Mouse (Mus musculus) CH12.LX (cell line): ENCODE measurements around the gene Pafah1b2. TPM values are rescaled to one million over a fixed set of nuclear protein-coding genes. Genes with fewer than 3 reads are reported as not detected.

Experiments
- DNase-seq: peaks from one replicate; pipeline ENCODE4 v3.0.0-alpha.2; 2013; ENCODE audit errors: extremely low read depth
- H3K27ac ChIP-seq: 2 replicates; pipeline ENCODE4 v1.5.1; 2012; ENCODE audit warnings: low read depth, mild to moderate bottlenecking, control low read depth, moderate library complexity; ENCODE audit not compliant: insufficient read depth
- H3K27me3 ChIP-seq: replicated peaks from 2 replicates; pipeline ENCODE3; 2012; ENCODE audit warnings: inconsistent platforms
- H3K36me3 ChIP-seq, 2 experiments: replicated peaks in 1 of 2; 2 replicates each; pipeline versions ENCODE3 to v1.6.1; 2012; ENCODE audit warnings: inconsistent platforms in 1 of 2, low read length in 1 of 2, mild to moderate bottlenecking in 1 of 2, mixed read lengths in 1 of 2, moderate library complexity in 1 of 2; ENCODE audit not compliant: control insufficient read depth in 1 of 2, insufficient read depth in 1 of 2
- H3K4me1 ChIP-seq, 2 experiments: 2 replicates each; pipeline ENCODE4 v1.6.1; 2012; ENCODE audit warnings: inconsistent platforms in 1 of 2, moderate library complexity in 1 of 2; ENCODE audit not compliant: insufficient read depth in 2 of 2, control insufficient read depth in 1 of 2
- H3K4me2 ChIP-seq: 2 replicates; pipeline ENCODE4 v1.6.1; 2012; ENCODE audit warnings: low read depth, mild to moderate bottlenecking, control low read depth; ENCODE audit not compliant: poor library complexity, insufficient read depth, severe bottlenecking
- H3K4me3 ChIP-seq, 3 experiments: fragments of 150-350 bp in 1 of 3; sonication (generic) in 1 of 3; replicated peaks in 1 of 3; 2 replicates each; pipeline versions ENCODE3 to v1.5.1; 2011 to 2012; ENCODE audit warnings: low read depth in 2 of 3, low read length in 2 of 3, mild to moderate bottlenecking in 2 of 3, moderate library complexity in 2 of 3, control low read depth in 1 of 3, improper control_type of control experiment in 1 of 3, inconsistent platforms in 1 of 3, mixed read lengths in 1 of 3; ENCODE audit not compliant: poor library complexity in 1 of 3
- H3K79me2 ChIP-seq: replicated peaks from 2 replicates; pipeline ENCODE4 v1.6.1; 2012; ENCODE audit warnings: mild to moderate bottlenecking, moderate library complexity; ENCODE audit not compliant: control insufficient read depth, poor library complexity, insufficient read depth, severe bottlenecking; ENCODE audit errors: extremely low read depth
- H3K9ac ChIP-seq: 2 replicates; pipeline ENCODE4 v1.6.1; 2012; ENCODE audit warnings: low read depth, mild to moderate bottlenecking, control low read depth, moderate library complexity; ENCODE audit not compliant: insufficient read depth
- H3K9me3 ChIP-seq: replicated peaks from 2 replicates; pipeline ENCODE3; 2012; ENCODE audit warnings: low read length, inconsistent platforms, mixed read lengths
- CTCF ChIP-seq, 2 experiments: IDR thresholded peaks in 1 of 2; conservative IDR thresholded peaks in 1 of 2; 2 replicates each; pipeline ENCODE4 v1.5.1; 2011 to 2012; ENCODE audit warnings: low read depth in 2 of 2, low read length in 2 of 2, improper control_type of control experiment in 1 of 2, inconsistent platforms in 1 of 2, mild to moderate bottlenecking in 1 of 2, moderate library complexity in 1 of 2
- E2F4 ChIP-seq: IDR thresholded peaks from 2 replicates; pipeline ENCODE4 v1.6.1; 2011; ENCODE audit warnings: low read depth, low read length, improper control_type of control experiment; ENCODE audit not compliant: insufficient replicate concordance
- EP300 ChIP-seq: IDR thresholded peaks from 2 replicates; pipeline ENCODE4 v1.6.1; 2011; ENCODE audit warnings: low read length, improper control_type of control experiment
- GABPA ChIP-seq: IDR thresholded peaks from 2 replicates; pipeline ENCODE4 v1.6.1; 2012; ENCODE audit warnings: low read depth, low read length, improper control_type of control experiment, inconsistent platforms; ENCODE audit not compliant: insufficient replicate concordance
- IRF4 ChIP-seq: IDR thresholded peaks from 2 replicates; pipeline ENCODE4 v1.6.1; 2014; ENCODE audit warnings: low read depth, mild to moderate bottlenecking, inconsistent platforms, low read length, improper control_type of control experiment
- JUND ChIP-seq: conservative IDR thresholded peaks from 2 replicates; pipeline ENCODE4 v1.6.1; 2011; ENCODE audit warnings: low read depth, low read length, improper control_type of control experiment
- MAX ChIP-seq: IDR thresholded peaks from 2 replicates; pipeline ENCODE4 v1.6.1; 2011; ENCODE audit warnings: low read length, improper control_type of control experiment
- MEF2A ChIP-seq: IDR thresholded peaks from 2 replicates; pipeline ENCODE4 v1.6.1; 2014; ENCODE audit warnings: low read depth, mild to moderate bottlenecking, inconsistent platforms, low read length, improper control_type of control experiment, borderline replicate concordance
- MYC ChIP-seq: IDR thresholded peaks from 2 replicates; pipeline ENCODE4 v1.6.1; 2011; ENCODE audit warnings: low read depth, mild to moderate bottlenecking, improper control_type of control experiment, low read length
- NRF1 ChIP-seq: IDR thresholded peaks from 2 replicates; pipeline ENCODE4 v1.6.1; 2014; ENCODE audit warnings: low read depth, mild to moderate bottlenecking, inconsistent platforms, low read length, improper control_type of control experiment, moderate library complexity
- POLR2A ChIP-seq: IDR thresholded peaks from 2 replicates; pipeline ENCODE4 v1.6.1; 2011; ENCODE audit warnings: low read depth, mild to moderate bottlenecking, improper control_type of control experiment, low read length
- POLR2AphosphoS2 ChIP-seq: IDR thresholded peaks from 2 replicates; pipeline ENCODE4 v1.6.1; 2011; ENCODE audit warnings: low read depth, low read length, improper control_type of control experiment
- RAD21 ChIP-seq: IDR thresholded peaks from 2 replicates; pipeline ENCODE4 v1.6.1; 2011; ENCODE audit warnings: low read depth, mild to moderate bottlenecking, low read length, improper control_type of control experiment, moderate library complexity
- RCOR1 ChIP-seq: conservative IDR thresholded peaks from 2 replicates; pipeline ENCODE4 v1.6.1; 2012; ENCODE audit warnings: low read depth, mild to moderate bottlenecking, inconsistent platforms, low read length, improper control_type of control experiment
- SMC3 ChIP-seq: IDR thresholded peaks from 2 replicates; pipeline ENCODE4 v1.6.1; 2011; ENCODE audit warnings: low read depth, low read length, improper control_type of control experiment
- TBP ChIP-seq: conservative IDR thresholded peaks from 2 replicates; pipeline ENCODE4 v1.6.1; 2011; ENCODE audit warnings: low read depth, low read length, improper control_type of control experiment
- TCF12 ChIP-seq: IDR thresholded peaks from 2 replicates; pipeline ENCODE4 v1.6.1; 2014; ENCODE audit warnings: low read depth, mild to moderate bottlenecking, inconsistent platforms, low read length, improper control_type of control experiment
- UBTF ChIP-seq: IDR thresholded peaks from 2 replicates; pipeline ENCODE4 v1.6.1; 2012; ENCODE audit warnings: low read depth, mild to moderate bottlenecking, inconsistent platforms, low read length, improper control_type of control experiment, moderate library complexity
- USF1 ChIP-seq: IDR thresholded peaks from 2 replicates; pipeline ENCODE4 v1.6.1; 2014; ENCODE audit warnings: low read depth, mild to moderate bottlenecking, inconsistent platforms, low read length, improper control_type of control experiment
- USF2 ChIP-seq: conservative IDR thresholded peaks from 2 replicates; pipeline ENCODE4 v1.6.1; 2011; ENCODE audit warnings: low read depth, low read length, improper control_type of control experiment
- ZKSCAN1 ChIP-seq: IDR thresholded peaks from 2 replicates; pipeline ENCODE4 v1.6.1; 2012; ENCODE audit warnings: low read depth, inconsistent platforms, low read length, improper control_type of control experiment, borderline replicate concordance
- dilution Hi-C: fragments of 300-500 bp; cut with MboI; formaldehyde crosslinking; loops from 2 replicates; pipeline ENCODE4 v1.14.3; 2020; ENCODE audit warnings: low sequenced_read_pairs; ENCODE audit not compliant: extremely low pct_unique_long_range_greater_than_20kb, extremely low pct_ligation_motif_present
- in situ Hi-C: fragments of 300-500 bp; cut with MboI; formaldehyde crosslinking; loops from 3 replicates; pipeline ENCODE4 v1.14.3; 2019; ENCODE audit warnings: low sequenced_read_pairs, low pct_ligation_motif_present, low pct_unique_long_range_greater_than_20kb, mixed read lengths
- polyA plus RNA-seq: library from polyadenylated mRNA; unstranded; fragments of >175 nt; gene quantifications from 2 replicates; pipeline ENCODE4 v1.2.1, GENCODE M21; 2012; ENCODE audit warnings: low read depth; ENCODE audit not compliant: insufficient read length
- total RNA-seq, 2 experiments: library from RNA; depleted of rRNA; stranded (reverse); fragments of 300-350 nt in 1 of 2; fragments of >200 nt in 1 of 2; gene quantifications; 2 replicates each; pipeline ENCODE4 v1.2.3; 2012 to 2014

The Pafah1b2 gene
- total and polyA plus RNA-seq, 3 experiments: 94.8 to 122 (median 109) TPM

DNA sequence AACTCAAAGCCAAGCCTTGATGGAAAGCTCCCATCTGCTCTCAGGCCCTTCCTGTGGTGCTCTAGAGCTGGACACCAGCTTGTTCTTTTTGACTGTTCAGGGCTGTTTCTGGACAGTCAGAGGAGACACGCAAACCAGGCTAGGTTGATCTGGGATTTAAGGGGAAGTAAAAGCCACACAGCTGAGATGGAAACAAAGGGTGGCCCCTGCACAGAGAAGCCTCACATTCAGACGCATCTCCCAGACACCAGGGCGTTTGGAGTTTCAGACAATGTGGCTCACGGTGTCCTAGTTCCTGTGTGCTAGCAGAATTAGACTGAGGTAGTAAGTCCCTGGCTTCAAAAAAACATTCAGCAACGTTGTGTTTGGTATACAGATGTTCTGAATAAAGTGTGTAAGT lies 6.3 kb downstream of the Pafah1b2 start:
- in situ Hi-C loops: no loop called here

DNA sequence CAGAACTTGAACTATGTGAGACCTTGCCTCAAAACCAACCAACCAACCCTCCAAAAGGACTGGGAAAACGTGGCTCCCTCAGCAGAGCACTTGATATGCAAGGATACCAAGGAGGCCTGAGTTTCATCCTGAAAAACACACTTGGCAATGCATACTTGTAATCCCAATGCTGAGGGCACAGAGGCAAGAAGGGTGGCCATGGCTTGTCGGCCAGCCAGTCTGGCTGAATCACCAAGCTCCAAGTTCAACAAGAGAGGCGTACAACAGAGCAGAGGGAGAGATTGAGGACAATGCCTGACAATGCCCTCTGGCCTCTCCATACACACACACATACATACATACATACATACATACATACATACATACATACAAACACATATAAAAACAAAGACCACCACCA lies 8.0 kb downstream of the Pafah1b2 start:
- dilution Hi-C loops: no loop called here
- Histone ChIP-seq H3K4me3 (no peak overlapping the region), H3K27ac (no peak overlapping the region), H3K4me2 (no peak overlapping the region), H3K4me1 (peaks cover 8 to 34% of the 10 kb centered on the region in 2 experiments; a peak in 3 of 4 replicates), H3K9me3 (no peaks in the 10 kb centered on the region), H3K79me2 (no peaks in the 10 kb centered on the region), H3K9ac (no peak overlapping the region), H3K36me3 (no peaks in the 10 kb centered on the region), H3K27me3 (no peaks in the 10 kb centered on the region)
- no peak for TF ChIP-seq UBTF
- no peak for TF ChIP-seq IRF4
- no peak for TF ChIP-seq USF1
- TF ChIP-seq E2F4: no peak
- no peak for TF ChIP-seq POLR2AphosphoS2
- TF ChIP-seq TCF12: no peak
- TF ChIP-seq MEF2A: no peak
- TF ChIP-seq MAX: no peak
- no peak for TF ChIP-seq RCOR1
- no peak for TF ChIP-seq JUND
- TF ChIP-seq CTCF (conservative IDR thresholded peaks at IDR 0.05 in 1 of 2, IDR thresholded peaks at IDR 0.05 in 1 of 2; ENCODE audit: low read depth in 2 of 2, low read length in 2 of 2): no peak
- no peak for TF ChIP-seq EP300
- no peak for TF ChIP-seq SMC3
- no peak for TF ChIP-seq GABPA
- TF ChIP-seq NRF1: no peak
- TF ChIP-seq POLR2A: no peak
- TF ChIP-seq RAD21: no peak
- no peak for TF ChIP-seq MYC
- no peak for TF ChIP-seq TBP
- no peak for TF ChIP-seq ZKSCAN1
- DNase-seq: no peak
- in situ Hi-C loops: no loop called here

More for the DNA sequence above, 6.3 kb downstream of the Pafah1b2 start:
- TF ChIP-seq IRF4: peak; percentile 7; the same call in 1 of the 2 replicates
- 0 out of 2 replicates have a peak, but pooled peaks have one; percentile 32 for TF ChIP-seq EP300
- TF ChIP-seq MYC: 0 out of 2 replicates have a peak, but pooled peaks have one; percentile 19
- no peak for TF ChIP-seq USF2
- no peak for TF ChIP-seq E2F4
- no peak for TF ChIP-seq POLR2AphosphoS2
- peaks cover 15 to 50% of the 10 kb centered on the region in 2 experiments for H3K4me1 ChIP-seq
- H3K4me3 ChIP-seq: no peak overlapping the region
- H3K9ac ChIP-seq: no peak overlapping the region; the same call in 1 of the 2 replicates
- H3K27ac ChIP-seq: no peak overlapping the region
- no peaks in the 10 kb centered on the region for H3K36me3 ChIP-seq
- no peaks in the 10 kb centered on the region for H3K27me3 ChIP-seq
- no peak for DNase-seq
- H3K9me3 ChIP-seq: no peaks in the 10 kb centered on the region
- no peaks in the 10 kb centered on the region for H3K79me2 ChIP-seq
- no peak overlapping the region; the same call in 1 of the 2 replicates for H3K4me2 ChIP-seq
- dilution Hi-C loops: no loop called here
